Mouse (Mus musculus): ENCODE data around the gene Gm3371. TPM values are rescaled to one million over a fixed set of nuclear protein-coding genes. Genes with fewer than 3 reads are reported as not detected.
"Not testable (repeated sequence)": the region's sequence is repeated elsewhere in the genome, so short reads cannot be mapped to it uniquely, and the experiment has no call there.

Gm3371 gene
- not detected in 2 replicates for polyA plus RNA-seq (2014; fragmentation: Nextera tagmentation; extraction: Ambion mirVana)

- H3K27me3 ChIP-seq (ENCODE audit: control insufficient read depth, insufficient read depth, low read length); H3K27ac ChIP-seq (ENCODE audit: low read depth, low read length); H3K9ac ChIP-seq (ENCODE audit: low read depth, low read length); H3K4me3 ChIP-seq (ENCODE audit: low read length); H3K36me3 ChIP-seq (ENCODE audit: control insufficient read depth, insufficient read depth, low read length); H3K4me1 ChIP-seq (ENCODE audit: control insufficient read depth, insufficient read depth, low read length); ATAC-seq (ENCODE audit: low FRiP score, low TSS enrichment); H3K4me2 ChIP-seq (replicated peaks; ENCODE audit: low read depth, low read length); H3K9me3 ChIP-seq (ENCODE audit: control insufficient read depth, low read length): not testable (repeated sequence)
- no CpG with 5 or more reads among the region's 2 CpGs for WGBS
Measured at GRCm38 (mm10) chr14:44410588-44410987, at the start of gene Gm3371. TSS of gene Gm3371 (minus strand) at chr14:44410688.

- not testable (repeated sequence) for H3K9me3 ChIP-seq (ENCODE audit: control insufficient read depth, low read length); H3K4me3 ChIP-seq (ENCODE audit: low read length); H3K36me3 ChIP-seq (ENCODE audit: control insufficient read depth, insufficient read depth, low read length); H3K4me2 ChIP-seq (replicated peaks; ENCODE audit: low read depth, low read length); H3K4me1 ChIP-seq (ENCODE audit: control insufficient read depth, insufficient read depth, low read length); H3K9ac ChIP-seq (ENCODE audit: low read depth, low read length); ATAC-seq (ENCODE audit: low FRiP score, low TSS enrichment); H3K27me3 ChIP-seq (ENCODE audit: control insufficient read depth, insufficient read depth, low read length); H3K27ac ChIP-seq (ENCODE audit: low read depth, low read length)
- 86% methylated on average over 2 of the region's 3 CpGs for WGBS
Measured at GRCm38 (mm10) chr14:44433335-44433734, 22.8 kb upstream of the Gm3371 start, which contains the start of gene Gm8232. TSS of gene Gm8232 (plus strand) at chr14:44433635.

GRCm38 (mm10) chr14:44384233-44384632 lies 26.3 kb downstream of the Gm3371 start:
- not testable (repeated sequence) for H3K4me1 ChIP-seq (ENCODE audit: control insufficient read depth, insufficient read depth, low read length); H3K27ac ChIP-seq (ENCODE audit: low read depth, low read length); H3K4me2 ChIP-seq (replicated peaks; ENCODE audit: low read depth, low read length); H3K9ac ChIP-seq (ENCODE audit: low read depth, low read length); H3K9me3 ChIP-seq (ENCODE audit: control insufficient read depth, low read length); H3K36me3 ChIP-seq (ENCODE audit: control insufficient read depth, insufficient read depth, low read length); ATAC-seq (ENCODE audit: low FRiP score, low TSS enrichment); H3K4me3 ChIP-seq (ENCODE audit: low read length); H3K27me3 ChIP-seq (ENCODE audit: control insufficient read depth, insufficient read depth, low read length)
- 80% methylated on average over 3 of the region's 4 CpGs for WGBS

GRCm38 (mm10) chr14:44365057-44365456 lies 45.4 kb downstream of the Gm3371 start, which contains the start of gene Gm8229:
TSS of gene Gm8229 (plus strand) at chr14:44365357.
- not testable (repeated sequence) for H3K4me2 ChIP-seq (replicated peaks; ENCODE audit: low read depth, low read length); H3K27ac ChIP-seq (ENCODE audit: low read depth, low read length); H3K27me3 ChIP-seq (ENCODE audit: control insufficient read depth, insufficient read depth, low read length); H3K9ac ChIP-seq (ENCODE audit: low read depth, low read length); ATAC-seq (ENCODE audit: low FRiP score, low TSS enrichment); H3K4me1 ChIP-seq (ENCODE audit: control insufficient read depth, insufficient read depth, low read length); H3K36me3 ChIP-seq (ENCODE audit: control insufficient read depth, insufficient read depth, low read length); H3K4me3 ChIP-seq (ENCODE audit: low read length); H3K9me3 ChIP-seq (ENCODE audit: control insufficient read depth, low read length)
- WGBS, result 92% methylated on average over 4 of the region's 4 CpGs

- H3K36me3 ChIP-seq (ENCODE audit: control insufficient read depth, insufficient read depth, low read length); H3K27ac ChIP-seq (ENCODE audit: low read depth, low read length): not testable (repeated sequence)
Measured at GRCm38 (mm10) chr14:44362301-44362700, 48.2 kb downstream of the Gm3371 start.

GRCm38 (mm10) chr14:44361416-44361815 lies 49.1 kb downstream of the Gm3371 start:
- not testable (repeated sequence) for H3K4me3 ChIP-seq (ENCODE audit: low read length); H3K9ac ChIP-seq (ENCODE audit: low read depth, low read length); H3K9me3 ChIP-seq (ENCODE audit: control insufficient read depth, low read length); H3K27me3 ChIP-seq (ENCODE audit: control insufficient read depth, insufficient read depth, low read length); H3K36me3 ChIP-seq (ENCODE audit: control insufficient read depth, insufficient read depth, low read length); H3K27ac ChIP-seq (ENCODE audit: low read depth, low read length); ATAC-seq (ENCODE audit: low FRiP score, low TSS enrichment); H3K4me1 ChIP-seq (ENCODE audit: control insufficient read depth, insufficient read depth, low read length); H3K4me2 ChIP-seq (replicated peaks; ENCODE audit: low read depth, low read length)
- 27% methylated on average over 2 of the region's 2 CpGs for WGBS

More at GRCm38 (mm10) chr14:44362301-44362700, 48.2 kb downstream of the Gm3371 start:
- H3K27me3 ChIP-seq (ENCODE audit: control insufficient read depth, insufficient read depth, low read length); H3K9ac ChIP-seq (ENCODE audit: low read depth, low read length); H3K4me3 ChIP-seq (ENCODE audit: low read length); ATAC-seq (ENCODE audit: low FRiP score, low TSS enrichment); H3K4me2 ChIP-seq (replicated peaks; ENCODE audit: low read depth, low read length); H3K4me1 ChIP-seq (ENCODE audit: control insufficient read depth, insufficient read depth, low read length); H3K9me3 ChIP-seq (ENCODE audit: control insufficient read depth, low read length): not testable (repeated sequence)

Other genes with a start within 250 kb of the Gm3371 start
- gene Gm8212, start 213.0 kb downstream of the Gm3371 start, polyA plus RNA-seq (2014; fragmentation: Nextera tagmentation; extraction: Ambion mirVana), result not detected in 2 replicates
- not detected in 2 replicates for gene 4930503E14Rik, start 197.4 kb downstream of the Gm3371 start, polyA plus RNA-seq (2014; fragmentation: Nextera tagmentation; extraction: Ambion mirVana)
- gene Gm8220, start 125.1 kb downstream of the Gm3371 start, polyA plus RNA-seq (2014; fragmentation: Nextera tagmentation; extraction: Ambion mirVana), result not detected in 2 replicates
- not detected in 2 replicates for gene Gm5930, start 72.1 kb downstream of the Gm3371 start, polyA plus RNA-seq (2014; fragmentation: Nextera tagmentation; extraction: Ambion mirVana)
- gene Gm8229, start 45.3 kb downstream of the Gm3371 start, polyA plus RNA-seq (2014; fragmentation: Nextera tagmentation; extraction: Ambion mirVana), result not detected in 2 replicates
- not detected in 2 replicates for gene Gm8232, start 22.9 kb upstream of the Gm3371 start, polyA plus RNA-seq (2014; fragmentation: Nextera tagmentation; extraction: Ambion mirVana)
- not detected in 2 replicates for gene BC061237, start 81.8 kb upstream of the Gm3371 start, polyA plus RNA-seq (2014; fragmentation: Nextera tagmentation; extraction: Ambion mirVana)
- not detected in 2 replicates for gene Gm17093, start 107.6 kb upstream of the Gm3371 start, polyA plus RNA-seq (2014; fragmentation: Nextera tagmentation; extraction: Ambion mirVana)
- not detected in 2 replicates for gene Gm8247, start 172.5 kb upstream of the Gm3371 start, polyA plus RNA-seq (2014; fragmentation: Nextera tagmentation; extraction: Ambion mirVana)
- not detected in 2 replicates for gene Gm5624, start 217.2 kb upstream of the Gm3371 start, polyA plus RNA-seq (2014; fragmentation: Nextera tagmentation; extraction: Ambion mirVana)

Data from kidney, embryonic 14.5 days (tissue).